Mouse (Mus musculus) midbrain, embryonic 10.5 days (tissue): Measurements from ENCODE around the gene Brd4. TPM values are rescaled to one million over a fixed set of nuclear protein-coding genes. Genes with fewer than 3 reads are reported as not detected.
A peak's percentile ranks its signal among the peaks of the same experiment; 100 is the strongest.

Experiments used
- DNase-seq: peaks from one replicate; pipeline ENCODE4 v3.0.0-alpha.2; 2017; ENCODE audit warnings: low spot score
- H3K27ac ChIP-seq: fragments of 300-500 bp; sonication (generic); replicated peaks from 2 replicates; pipeline ENCODE4 v1.5.1; 2016; ENCODE audit warnings: mild to moderate bottlenecking
- H3K27me3 ChIP-seq: fragments of 300-500 bp; sonication (generic); 2 replicates; pipeline ENCODE4 v1.6.1; 2016; ENCODE audit warnings: low read depth, mild to moderate bottlenecking; ENCODE audit not compliant: poor library complexity, severe bottlenecking
- H3K36me3 ChIP-seq: fragments of 300-500 bp; sonication (generic); 2 replicates; pipeline ENCODE4 v1.6.1; 2016; ENCODE audit warnings: mild to moderate bottlenecking, moderate library complexity
- H3K4me1 ChIP-seq: fragments of 300-500 bp; sonication (generic); 2 replicates; pipeline ENCODE4 v1.6.1; 2016
- H3K4me3 ChIP-seq: fragments of 300-500 bp; sonication (generic); 2 replicates; pipeline ENCODE4 v1.5.1; 2016; ENCODE audit warnings: mild to moderate bottlenecking, moderate library complexity
- H3K9me3 ChIP-seq: fragments of 300-500 bp; sonication (generic); replicated peaks from 2 replicates; pipeline ENCODE4 v1.6.1; 2016; ENCODE audit warnings: mild to moderate bottlenecking
- WGBS: fragments of 180-500 bp; shearing (Covaris S2); methylation state at CpG from one replicate; pipeline ENCODE4 v1.1.7; 2016; 5-methylcytosine and 5-hydroxymethylcytosine counted together
- polyA plus RNA-seq: library from polyadenylated mRNA; unstranded; fragments of >200 nt; fragmentation: Nextera tagmentation; extraction: Ambion mirVana; gene quantifications from 2 replicates; pipeline ENCODE4 v1.2.1, GENCODE M21; 2016

Brd4 gene
- polyA plus RNA-seq, 1 experiment from 2014 or later = 110 TPM

GRCm38 (mm10) chr17:32207586-32208245, 76.8 kb downstream of the Brd4 start:
- H3K27me3 ChIP-seq = no peaks in the 10 kb centered on the region
- 83% methylated on average over 5 of the region's 5 CpGs for WGBS
- no peak for DNase-seq
- H3K4me1 ChIP-seq = no peaks in the 10 kb centered on the region
- H3K27ac ChIP-seq = no peak overlapping the region
- no peak overlapping the region for H3K4me3 ChIP-seq
- peaks cover 100% of the 10 kb centered on the region for H3K36me3 ChIP-seq
- H3K9me3 ChIP-seq = no peaks in the 10 kb centered on the region

GRCm38 (mm10) chr17:32205345-32205744, 79.2 kb downstream of the Brd4 start:
- no peaks in the 10 kb centered on the region for H3K4me1 ChIP-seq
- WGBS = 90% methylated on average over 3 of the region's 3 CpGs
- H3K36me3 ChIP-seq = peaks cover 100% of the 10 kb centered on the region
- no peak for DNase-seq
- no peaks in the 10 kb centered on the region for H3K9me3 ChIP-seq
- no peak overlapping the region for H3K4me3 ChIP-seq
- H3K27ac ChIP-seq = no peak overlapping the region
- H3K27me3 ChIP-seq = no peaks in the 10 kb centered on the region

GRCm38 (mm10) chr17:32202972-32203371, 81.5 kb downstream of the Brd4 start:
- DNase-seq = no peak
- Histone ChIP-seq H3K9me3 (no peaks in the 10 kb centered on the region), H3K27ac (no peak overlapping the region), H3K36me3 (peaks cover 100% of the 10 kb centered on the region), H3K4me3 (no peak overlapping the region), H3K4me1 (no peaks in the 10 kb centered on the region), H3K27me3 (no peaks in the 10 kb centered on the region)
- WGBS = 90% methylated on average over 3 of the region's 3 CpGs

GRCm38 (mm10) chr17:32201086-32201485, 83.4 kb downstream of the Brd4 start:
- no peak for DNase-seq
- Histone ChIP-seq H3K27ac (no peak overlapping the region), H3K4me3 (no peak overlapping the region), H3K27me3 (no peaks in the 10 kb centered on the region), H3K4me1 (no peaks in the 10 kb centered on the region), H3K36me3 (peaks cover 100% of the 10 kb centered on the region), H3K9me3 (no peaks in the 10 kb centered on the region)
- WGBS = 89% methylated on average over 5 of the region's 5 CpGs

GRCm38 (mm10) chr17:32199796-32200195, 84.7 kb downstream of the Brd4 start:
- no peak for DNase-seq
- Histone ChIP-seq H3K4me3 (no peak overlapping the region), H3K27ac (no peak overlapping the region), H3K9me3 (no peaks in the 10 kb centered on the region), H3K27me3 (no peaks in the 10 kb centered on the region), H3K4me1 (no peaks in the 10 kb centered on the region), H3K36me3 (peaks cover 98% of the 10 kb centered on the region)
- 97% methylated on average over 2 of the region's 2 CpGs for WGBS

- DNase-seq = no peak
- Histone ChIP-seq H3K36me3 (peaks cover 79% of the 10 kb centered on the region), H3K9me3 (no peaks in the 10 kb centered on the region), H3K27me3 (no peaks in the 10 kb centered on the region), H3K27ac (no peak overlapping the region), H3K4me1 (no peaks in the 10 kb centered on the region), H3K4me3 (no peak overlapping the region)
- 96% methylated on average over 14 of the region's 14 CpGs for WGBS
These were observed 87.4 kb downstream of the Brd4 start for GRCm38 (mm10) chr17:32197156-32197555.

GRCm38 (mm10) chr17:32195725-32196124, 88.8 kb downstream of the Brd4 start:
- Histone ChIP-seq H3K27me3 (no peaks in the 10 kb centered on the region; the same call in 1 of the 2 replicates), H3K27ac (no peak overlapping the region), H3K36me3 (peaks cover 65% of the 10 kb centered on the region), H3K9me3 (no peaks in the 10 kb centered on the region), H3K4me1 (no peaks in the 10 kb centered on the region), H3K4me3 (no peak overlapping the region)
- whole genome bisulfite sequencing = 96% methylated on average over 5 of the region's 5 CpGs
- no peak for DNase-seq

- 88% methylated on average over 5 of the region's 5 CpGs for WGBS
- no peaks in the 10 kb centered on the region for H3K9me3 ChIP-seq
- no peak overlapping the region for H3K4me3 ChIP-seq
- DNase-seq = no peak
- H3K27me3 ChIP-seq = peaks cover 27% of the 10 kb centered on the region
- peaks cover 17% of the 10 kb centered on the region for H3K4me1 ChIP-seq
- no peak overlapping the region for H3K27ac ChIP-seq
- H3K36me3 ChIP-seq = peaks cover 37% of the 10 kb centered on the region
These were observed 91.5 kb downstream of the Brd4 start for GRCm38 (mm10) chr17:32193010-32193409.

- Histone ChIP-seq H3K36me3 (peaks cover 7% of the 10 kb centered on the region; the same call in 1 of the 2 replicates), H3K4me3 (peak overlapping the region; percentile 58), H3K27me3 (peaks cover 36% of the 10 kb centered on the region), H3K4me1 (peaks cover 17% of the 10 kb centered on the region), H3K9me3 (no peaks in the 10 kb centered on the region), H3K27ac (no peak overlapping the region)
- no peak for DNase-seq
- WGBS = 16% methylated on average over 5 of the region's 5 CpGs
These were observed 94.7 kb downstream of the Brd4 start for GRCm38 (mm10) chr17:32189850-32190249.

- DNase-seq = peak; percentile 37
- Histone ChIP-seq H3K4me3 (peak within 1 kb of the TSS; percentile 58), H3K9me3 (no peaks in the 10 kb centered on the region), H3K36me3 (peaks cover 2% of the 10 kb centered on the region; the same call in 1 of the 2 replicates), H3K27ac (peak within 1 kb of the TSS; percentile 38), H3K27me3 (peaks cover 39% of the 10 kb centered on the region), H3K4me1 (peaks cover 17% of the 10 kb centered on the region)
- 5% methylated on average over 42 of the region's 42 CpGs for WGBS
These were observed 95.5 kb downstream of the Brd4 start, which contains the start of gene Ephx3 for GRCm38 (mm10) chr17:32188863-32189636. Gene Ephx3 (minus strand): TSS chr17:32189549.

- DNase-seq = no peak
- Histone ChIP-seq H3K4me3 (no peak overlapping the region), H3K27me3 (peaks cover 12% of the 10 kb centered on the region), H3K9me3 (no peaks in the 10 kb centered on the region), H3K36me3 (no peaks in the 10 kb centered on the region), H3K4me1 (peaks cover 36% of the 10 kb centered on the region), H3K27ac (0 out of 2 replicates have a peak overlapping the region, but pooled peaks have one; percentile 38)
- 34% methylated on average over 8 of the region's 8 CpGs for WGBS
These were observed 101.5 kb downstream of the Brd4 start for GRCm38 (mm10) chr17:32183017-32183416.

GRCm38 (mm10) chr17:32179621-32180491, 104.7 kb downstream of the Brd4 start:
- Histone ChIP-seq H3K36me3 (no peaks in the 10 kb centered on the region), H3K4me3 (peak overlapping the region; percentile 26; the same call in 1 of the 2 replicates), H3K27ac (peak overlapping the region; percentile 84), H3K9me3 (no peaks in the 10 kb centered on the region), H3K4me1 (peaks cover 36% of the 10 kb centered on the region), H3K27me3 (peaks cover 4% of the 10 kb centered on the region)
- peak; percentile 41 for DNase-seq
- WGBS = 48% methylated on average over 11 of the region's 11 CpGs
